Mouse (Mus musculus) testis, adult 2 months (tissue): ENCODE measurements at regions not wholly inside any gene's neighbourhood (a gene's known extent, or its start where the extent isn't known, plus 50 kb on each side); places are given as distances from the start of the nearest gene placed in this dataset.

Source experiments
- H3K27ac ChIP-seq: fragments of 200-500 bp; 2 replicates; pipeline ENCODE4 v1.5.1; 2012; ENCODE audit warnings: low read depth, low read length; ENCODE audit not compliant: control insufficient read depth, insufficient read depth
- H3K27me3 ChIP-seq: fragments of 200-500 bp; 2 replicates; pipeline ENCODE4 v1.6.1; 2012; ENCODE audit warnings: mild to moderate bottlenecking, low read length, moderate library complexity; ENCODE audit not compliant: control insufficient read depth, insufficient read depth
- H3K36me3 ChIP-seq: fragments of 200-500 bp; 2 replicates; pipeline ENCODE4 v1.6.1; 2012; ENCODE audit warnings: mild to moderate bottlenecking, low read length; ENCODE audit not compliant: control insufficient read depth, insufficient read depth
- H3K4me1 ChIP-seq: fragments of 200-500 bp; 2 replicates; pipeline ENCODE4 v1.6.1; 2012; ENCODE audit warnings: low read length; ENCODE audit not compliant: control insufficient read depth, insufficient read depth
- H3K4me3 ChIP-seq: fragments of 200-500 bp; 2 replicates; pipeline ENCODE4 v1.5.1; 2012; ENCODE audit warnings: low read depth, mild to moderate bottlenecking, low read length, moderate library complexity, mixed read lengths; ENCODE audit not compliant: control insufficient read depth
- CTCF ChIP-seq: fragments of 200-500 bp; IDR thresholded peaks from 2 replicates; pipeline ENCODE4 v1.5.1; 2012; ENCODE audit warnings: low read depth, mild to moderate bottlenecking, inconsistent platforms, low read length, moderate library complexity; ENCODE audit not compliant: control insufficient read depth, insufficient read depth, insufficient replicate concordance
- POLR2A ChIP-seq: fragments of 200-500 bp; IDR thresholded peaks from 2 replicates; pipeline ENCODE4 v1.6.1; 2012; ENCODE audit warnings: low read depth, mild to moderate bottlenecking, inconsistent platforms, low read length, moderate library complexity; ENCODE audit not compliant: control insufficient read depth

DNA sequence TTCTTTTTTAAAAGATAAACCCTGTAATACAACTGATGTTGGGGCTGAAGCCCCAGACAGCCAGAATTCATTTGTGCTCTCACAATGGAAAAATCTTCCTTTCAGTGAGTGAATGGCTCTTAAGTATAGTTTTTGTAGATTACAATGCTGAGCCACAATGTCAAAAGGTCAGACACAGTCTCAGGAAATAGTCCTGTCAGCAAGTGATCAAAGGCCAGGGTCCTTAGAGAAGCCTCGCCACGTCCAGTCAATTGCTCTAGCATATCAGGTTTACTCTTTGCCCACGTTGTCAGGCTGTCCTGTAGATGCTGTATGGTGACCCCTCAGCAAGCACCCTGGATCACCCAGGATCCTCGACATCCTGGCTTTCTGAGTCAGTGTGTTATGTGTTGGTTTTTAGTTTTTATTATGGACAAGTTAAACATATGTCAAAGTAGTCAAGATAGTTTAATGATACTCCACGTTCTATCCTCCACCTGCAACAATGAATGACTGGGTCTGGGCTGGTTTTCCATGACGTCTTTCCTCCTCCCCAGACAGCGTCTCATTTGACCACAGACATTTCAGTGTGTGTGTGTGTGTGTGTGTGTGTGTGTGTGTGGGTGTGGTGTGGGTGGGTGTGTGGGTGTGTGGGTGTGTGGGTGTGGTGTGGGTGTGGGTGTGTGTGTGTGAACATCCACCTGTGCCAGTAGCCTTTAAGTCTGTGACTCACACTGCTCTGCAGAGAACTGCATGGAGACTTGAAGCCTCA lies 85.5 kb upstream of the 1110032F04Rik start:
- Histone ChIP-seq H3K4me3 (no peak overlapping the region), H3K27me3 (no peaks in the 10 kb centered on the region), H3K36me3 (no peaks in the 10 kb centered on the region), H3K4me1 (no peaks in the 10 kb centered on the region), H3K27ac (no peak overlapping the region)
- TF ChIP-seq CTCF = no peak

DNA sequence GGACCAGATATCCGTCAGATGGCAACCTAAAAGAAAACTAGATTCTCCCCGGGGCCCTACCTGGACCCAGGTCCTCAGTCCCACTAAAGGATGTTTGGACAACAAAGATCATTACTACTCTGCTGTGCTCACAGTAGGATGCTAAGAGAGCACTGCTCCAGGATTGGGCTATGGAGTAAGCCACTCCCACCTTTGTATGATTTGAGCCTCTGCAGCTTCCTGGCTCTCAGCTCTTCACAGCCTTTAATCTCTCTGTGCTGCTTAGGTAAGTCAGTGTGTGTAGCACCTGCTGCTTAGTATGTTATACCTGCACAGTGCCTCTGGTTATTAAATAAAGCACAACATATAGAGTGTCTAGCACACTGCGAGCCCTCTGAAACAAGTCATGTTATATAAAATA lies 82.6 kb upstream of the 1110032F04Rik start:
- no peak for TF ChIP-seq POLR2A
- TF ChIP-seq CTCF = no peak
- Histone ChIP-seq H3K27ac (no peak overlapping the region), H3K4me1 (no peaks in the 10 kb centered on the region), H3K36me3 (no peaks in the 10 kb centered on the region), H3K27me3 (no peaks in the 10 kb centered on the region), H3K4me3 (no peak overlapping the region)

DNA sequence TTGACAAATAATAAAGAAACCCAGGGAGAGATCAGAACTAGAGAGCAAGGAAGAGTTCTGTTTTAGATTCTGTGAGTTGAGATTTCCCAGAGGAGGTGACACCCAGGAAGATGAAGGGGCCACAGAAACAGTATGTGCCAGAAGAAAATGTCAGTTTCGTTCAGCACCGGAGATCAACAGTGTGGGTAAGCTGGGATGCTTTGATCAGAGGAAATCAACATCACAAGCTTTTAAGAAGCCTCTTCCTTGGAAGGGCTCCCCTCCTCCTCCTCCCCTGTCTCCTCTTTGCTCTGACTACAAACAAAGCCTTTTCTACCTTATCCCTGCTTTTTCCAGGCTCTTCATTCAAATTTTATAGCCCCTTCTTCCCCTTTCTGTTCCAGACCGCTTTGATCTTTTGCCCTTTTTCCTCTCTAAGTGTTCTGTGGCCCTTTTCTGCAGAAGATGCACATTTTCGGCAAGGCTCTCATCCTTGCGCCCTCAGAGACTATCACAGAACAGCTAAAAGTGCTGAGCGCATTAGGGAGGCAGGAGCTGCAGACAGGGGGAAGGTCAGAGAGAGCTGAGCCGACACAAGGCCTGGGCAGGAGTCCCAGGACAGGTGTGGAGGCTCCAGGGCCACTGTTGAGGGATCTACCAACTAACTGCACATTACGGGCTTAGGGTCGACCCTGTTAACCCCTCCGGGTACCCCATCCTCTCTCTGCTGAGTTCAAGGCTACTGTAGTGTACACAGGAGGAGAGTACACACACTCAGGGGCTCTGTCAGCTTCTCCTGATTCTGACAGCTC lies 81.8 kb upstream of the 1110032F04Rik start:
- TF ChIP-seq CTCF = no peak
- no peak for TF ChIP-seq POLR2A
- Histone ChIP-seq H3K4me3 (no peak overlapping the region), H3K27ac (no peak overlapping the region), H3K36me3 (no peaks in the 10 kb centered on the region), H3K4me1 (no peaks in the 10 kb centered on the region), H3K27me3 (no peaks in the 10 kb centered on the region)

DNA sequence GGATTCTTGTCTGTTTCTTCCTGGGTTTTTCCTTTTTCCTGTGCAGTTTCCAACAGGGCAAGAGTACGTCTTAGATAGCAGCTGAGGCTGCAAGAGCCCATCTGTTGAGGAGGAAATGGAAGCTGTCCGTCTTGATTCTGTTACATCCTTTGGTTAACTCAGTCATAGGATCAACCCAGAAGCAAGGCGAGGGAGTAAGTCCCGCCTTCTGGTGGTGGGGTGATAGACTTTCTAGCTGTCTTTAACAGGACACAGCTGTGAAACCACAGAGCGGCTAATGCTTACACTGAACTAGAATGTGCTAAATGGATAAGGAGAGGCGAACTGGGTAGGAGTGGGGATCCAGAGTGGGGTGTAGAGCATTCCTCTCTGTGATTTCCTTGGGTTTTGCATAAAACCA lies 79.9 kb upstream of the 1110032F04Rik start:
- no peaks in the 10 kb centered on the region for H3K36me3 ChIP-seq
- no peaks in the 10 kb centered on the region for H3K27me3 ChIP-seq
- H3K4me1 ChIP-seq = peaks cover 2% of the 10 kb centered on the region; the same call in 1 of the 2 replicates
- H3K4me3 ChIP-seq = no peak overlapping the region
- TF ChIP-seq CTCF (no peak), POLR2A (no peak)
- no peak overlapping the region for H3K27ac ChIP-seq

DNA sequence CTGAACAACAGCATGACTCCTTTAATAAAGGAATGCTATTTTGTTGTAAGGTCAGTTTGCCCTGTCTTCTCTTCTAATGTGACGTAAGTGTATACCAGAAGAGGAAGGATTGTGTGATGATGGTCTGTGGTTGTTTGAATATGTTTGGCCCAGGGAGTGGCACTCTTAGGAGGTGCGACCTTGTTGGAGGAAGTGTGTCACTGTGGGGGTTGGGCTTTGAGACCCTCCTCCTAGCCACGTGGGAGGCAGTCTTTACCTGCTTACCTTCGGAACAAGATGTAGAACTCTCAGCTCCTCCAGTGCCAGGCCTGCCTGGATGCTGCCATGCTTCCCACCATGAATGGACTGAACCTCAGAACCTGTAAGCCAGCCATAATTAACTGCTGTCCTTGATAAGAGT lies 78.9 kb upstream of the 1110032F04Rik start:
- Histone ChIP-seq H3K36me3 (no peaks in the 10 kb centered on the region), H3K27me3 (no peaks in the 10 kb centered on the region), H3K4me3 (no peak overlapping the region), H3K27ac (no peak overlapping the region), H3K4me1 (peaks cover 2% of the 10 kb centered on the region; the same call in 1 of the 2 replicates)
- no peak for TF ChIP-seq CTCF
- no peak for TF ChIP-seq POLR2A

DNA sequence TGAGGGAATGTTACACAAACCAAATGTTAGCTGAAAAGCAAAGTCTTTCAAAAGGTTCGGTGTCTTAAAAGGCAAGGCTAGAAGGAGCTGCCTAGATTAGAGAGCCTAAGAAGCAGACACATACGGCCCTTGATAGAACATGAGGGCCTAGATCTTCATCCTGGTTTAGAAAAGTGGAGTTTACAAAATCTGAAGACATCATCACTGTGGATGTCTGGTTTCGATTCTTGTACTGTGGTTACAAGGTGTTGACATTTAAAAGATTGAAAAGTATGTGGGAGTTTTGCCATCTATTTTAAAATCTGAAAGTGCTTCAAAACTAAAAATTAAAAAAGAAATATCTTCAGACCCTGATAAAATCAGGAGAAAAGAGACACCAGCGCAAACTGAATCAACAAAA lies 76.5 kb upstream of the 1110032F04Rik start:
- Histone ChIP-seq H3K4me3 (no peak overlapping the region), H3K27me3 (no peaks in the 10 kb centered on the region), H3K36me3 (no peaks in the 10 kb centered on the region), H3K27ac (no peak overlapping the region), H3K4me1 (peaks cover 2% of the 10 kb centered on the region; the same call in 1 of the 2 replicates)
- TF ChIP-seq POLR2A = no peak
- TF ChIP-seq CTCF = no peak

DNA sequence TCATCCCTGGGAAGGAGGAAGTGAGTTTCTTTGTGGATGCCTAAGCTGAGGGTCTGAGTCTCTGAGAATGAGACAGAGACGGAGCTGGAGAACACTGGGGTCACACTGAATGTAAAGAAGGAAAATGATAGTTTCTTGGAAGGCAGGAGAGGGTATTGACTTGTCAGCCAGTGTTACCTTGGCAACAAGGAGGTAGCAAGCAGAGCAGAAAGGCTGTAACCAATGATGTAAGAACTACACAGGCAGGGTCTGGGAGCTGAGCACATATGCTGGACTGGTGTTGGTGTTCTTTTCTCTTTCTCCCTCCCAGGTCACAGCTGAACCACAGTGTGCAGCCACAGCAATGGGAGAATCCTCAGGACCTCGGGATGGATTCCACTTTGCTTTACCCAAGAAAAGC lies 75.5 kb upstream of the 1110032F04Rik start:
- TF ChIP-seq CTCF = no peak
- no peak for TF ChIP-seq POLR2A
- Histone ChIP-seq H3K4me1 (peaks cover 2% of the 10 kb centered on the region; the same call in 1 of the 2 replicates), H3K27ac (no peak overlapping the region), H3K27me3 (no peaks in the 10 kb centered on the region), H3K36me3 (no peaks in the 10 kb centered on the region), H3K4me3 (no peak overlapping the region)

DNA sequence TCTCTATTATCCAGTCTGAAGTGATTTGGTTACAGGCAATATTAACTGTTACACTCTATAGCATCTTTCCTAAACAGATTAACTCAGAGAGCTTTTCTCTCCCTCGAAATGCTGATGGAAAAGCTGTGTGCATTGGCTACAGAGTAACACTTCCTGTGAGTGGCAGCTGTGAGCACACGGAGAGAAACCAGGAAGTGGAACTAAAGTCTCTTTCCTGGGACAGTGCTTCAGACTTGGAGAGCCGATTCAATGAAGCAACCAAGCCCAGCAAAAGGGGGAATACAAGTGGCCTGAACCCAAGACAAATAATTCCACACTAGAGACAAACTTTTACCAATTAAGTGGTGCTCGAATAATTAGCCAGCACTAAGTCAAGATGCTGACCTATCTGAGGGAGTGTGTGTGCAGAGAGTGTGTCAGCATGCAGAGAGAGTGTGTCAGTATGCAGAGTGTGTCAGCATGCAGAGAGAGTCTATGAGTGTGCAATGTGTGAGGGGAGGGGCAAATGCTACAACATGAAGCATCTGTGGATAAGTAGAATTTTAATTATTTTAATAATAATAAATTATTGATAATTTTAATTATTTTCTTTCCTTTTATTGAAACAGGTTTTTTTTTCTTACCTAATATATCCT lies 74.9 kb upstream of the 1110032F04Rik start:
- Histone ChIP-seq H3K4me3 (no peak overlapping the region), H3K27me3 (no peaks in the 10 kb centered on the region), H3K27ac (no peak overlapping the region), H3K4me1 (peaks cover 2% of the 10 kb centered on the region; the same call in 1 of the 2 replicates), H3K36me3 (no peaks in the 10 kb centered on the region)
- TF ChIP-seq POLR2A (no peak), CTCF (no peak)
